Mouse (Mus musculus) frontal cortex, postnatal 14 days (tissue): ENCODE results near the gene Sp110.
A peak's percentile ranks its signal among the peaks of the same experiment; 100 is the strongest.
"Not testable (repeated sequence)": the region's sequence is repeated elsewhere in the genome, so short reads cannot be mapped to it uniquely, and the experiment has no call there.

Experiments
- DNase-seq, 2 experiments: peaks; one replicate each; pipeline ENCODE4 v3.0.0; 2022; ENCODE audit warnings: low spot score in 2 of 2

The Sp110 gene

DNA sequence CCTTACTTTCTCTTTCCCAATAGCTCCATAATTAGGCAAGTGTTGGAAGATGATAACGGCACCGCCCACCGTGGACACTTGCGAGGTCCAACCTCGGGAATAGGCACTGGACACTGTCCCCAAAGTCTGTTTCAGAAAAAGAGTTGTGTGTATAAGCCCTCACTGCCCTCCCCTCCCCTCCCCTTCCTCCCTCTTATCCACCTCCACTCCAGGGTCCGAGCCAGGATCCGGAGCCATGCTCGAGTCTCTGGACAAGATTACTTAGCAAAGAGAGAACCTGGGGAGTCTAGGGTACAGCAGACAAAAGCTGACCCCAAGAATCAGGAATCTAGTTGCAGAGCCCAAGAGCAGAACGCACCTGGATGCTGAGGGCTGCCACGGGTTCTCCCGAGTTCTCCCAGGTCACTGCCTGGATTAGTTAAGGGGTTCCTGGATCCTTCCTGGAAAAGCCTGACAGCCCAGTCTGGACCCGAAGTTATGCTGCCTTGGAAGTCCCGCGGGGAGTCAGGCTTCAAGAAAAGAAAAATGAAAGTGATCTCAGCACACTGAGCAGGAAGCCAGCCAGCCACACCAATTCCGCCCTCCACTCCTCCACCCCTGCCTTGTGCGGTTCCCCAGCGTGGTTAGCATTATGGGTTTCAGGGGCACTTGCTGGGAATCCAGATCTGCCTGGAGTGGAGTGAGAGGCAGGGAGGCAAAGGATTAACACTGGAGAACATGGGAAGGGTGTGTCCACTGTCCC is at the start of gene Sp110:
TSS of gene Sp110 (minus strand) at position 547 of the 742 bp plus-strand sequence.
- DNase-seq, result not testable (repeated sequence)

DNA sequence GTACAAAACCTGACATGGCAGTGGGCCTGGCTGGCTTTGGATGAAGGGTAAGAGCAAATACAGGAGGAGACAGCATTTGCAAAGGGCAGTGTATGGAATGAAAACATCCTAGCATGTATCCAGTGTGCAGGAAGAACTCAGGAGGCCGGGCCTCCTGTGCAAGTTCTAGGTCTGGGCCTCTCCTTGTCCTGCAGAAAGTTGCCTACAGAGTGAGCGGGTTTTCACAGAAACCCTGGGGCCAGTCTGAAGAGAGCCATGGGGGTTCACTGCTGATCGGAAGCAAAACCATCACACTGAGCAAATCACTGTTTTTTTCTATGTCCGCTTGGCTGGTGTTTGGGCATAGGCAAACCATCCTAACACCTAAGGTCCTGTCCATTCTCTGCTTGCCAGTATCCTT is 39.5 kb upstream of the Sp110 start:
- not testable (repeated sequence) for DNase-seq

GRCm38 (mm10) chr1:85636936-85637335 is 38.3 kb upstream of the Sp110 start:
- DNase-seq, result not testable (repeated sequence)

- DNase-seq, result not testable (repeated sequence)
Observed at GRCm38 (mm10) chr1:85618689-85619088, 20.1 kb upstream of the Sp110 start.

- not testable (repeated sequence) for DNase-seq
Observed at GRCm38 (mm10) chr1:85617161-85617560, 18.5 kb upstream of the Sp110 start.

DNA sequence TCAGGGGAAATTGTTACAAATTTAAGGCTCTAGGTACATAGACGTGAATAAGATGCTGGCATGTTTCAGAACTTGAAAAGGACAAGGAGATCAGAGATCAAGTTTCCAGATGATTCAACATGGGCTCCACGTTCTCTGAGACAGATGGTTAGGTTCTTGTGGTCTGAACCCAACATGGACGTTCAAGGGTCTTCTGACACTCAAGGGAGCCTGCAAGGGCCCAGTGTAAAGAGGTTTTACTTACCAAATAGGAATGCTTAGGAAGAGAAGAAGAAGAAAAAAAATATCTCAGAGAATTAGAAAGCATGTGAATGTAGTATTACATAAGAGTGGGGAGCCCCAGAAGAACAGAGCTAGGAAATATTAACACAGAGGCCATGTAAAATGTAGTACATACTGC is 17.2 kb upstream of the Sp110 start:
- not testable (repeated sequence) for DNase-seq

GRCm38 (mm10) chr1:85615096-85615495 is 16.5 kb upstream of the Sp110 start:
- DNase-seq, result not testable (repeated sequence)

- not testable (repeated sequence) for DNase-seq
Observed at GRCm38 (mm10) chr1:85610581-85610980, 12.0 kb upstream of the Sp110 start.

- not testable (repeated sequence) for DNase-seq
Observed at GRCm38 (mm10) chr1:85608361-85608760, 9.7 kb upstream of the Sp110 start.

- not testable (repeated sequence) for DNase-seq
Observed at GRCm38 (mm10) chr1:85604341-85604740, 5.7 kb upstream of the Sp110 start.

DNA sequence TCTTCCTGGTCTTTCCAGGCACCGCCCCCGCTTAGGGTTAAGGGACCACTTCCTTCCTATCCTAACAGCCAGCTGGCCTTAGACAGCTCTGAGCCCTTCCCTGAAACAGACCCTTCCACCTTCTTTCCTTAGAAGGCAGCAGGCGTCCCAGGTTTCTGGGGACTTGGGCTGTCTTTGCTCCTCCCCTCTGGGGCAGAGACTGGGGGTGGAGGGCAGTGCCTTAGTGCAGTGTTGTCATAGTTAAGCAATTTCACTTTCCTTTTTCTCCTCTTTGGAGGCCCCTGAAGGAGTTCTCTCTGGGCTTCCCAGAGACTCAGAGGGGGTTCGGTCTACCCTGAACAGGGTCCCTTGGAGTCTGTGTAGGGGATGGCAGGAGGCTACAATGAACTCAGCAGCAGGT is 2.2 kb upstream of the Sp110 start:
- not testable (repeated sequence) for DNase-seq

- DNase-seq, result not testable (repeated sequence)
Observed at GRCm38 (mm10) chr1:85600078-85600477, 1.5 kb upstream of the Sp110 start, which contains the start of gene Sp140. Gene Sp140 (plus strand): TSS chr1:85600378.

- not testable (repeated sequence) for DNase-seq
Observed at GRCm38 (mm10) chr1:85592526-85592925, 6.1 kb downstream of the Sp110 start.

DNA sequence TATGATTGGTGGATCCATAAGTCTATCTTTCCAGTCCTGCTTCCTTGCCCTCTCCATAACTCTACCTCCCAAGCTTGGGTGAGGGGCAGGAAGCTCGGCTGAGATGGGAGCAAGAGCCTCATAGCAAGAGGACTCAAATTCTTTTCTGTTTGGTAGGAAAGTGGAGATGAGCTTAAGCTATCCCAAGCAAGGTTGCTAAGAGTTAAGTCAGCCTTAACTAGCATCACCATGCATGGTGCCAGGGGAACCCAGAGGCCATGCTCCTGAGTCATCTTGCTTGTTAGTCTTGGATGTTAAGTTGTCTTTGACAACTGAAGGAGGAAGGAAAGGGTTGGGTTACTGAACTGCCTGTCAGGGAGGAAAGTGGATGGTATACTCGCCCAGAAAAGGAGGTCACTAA is 9.9 kb downstream of the Sp110 start:
- DNase-seq, result not testable (repeated sequence)

DNA sequence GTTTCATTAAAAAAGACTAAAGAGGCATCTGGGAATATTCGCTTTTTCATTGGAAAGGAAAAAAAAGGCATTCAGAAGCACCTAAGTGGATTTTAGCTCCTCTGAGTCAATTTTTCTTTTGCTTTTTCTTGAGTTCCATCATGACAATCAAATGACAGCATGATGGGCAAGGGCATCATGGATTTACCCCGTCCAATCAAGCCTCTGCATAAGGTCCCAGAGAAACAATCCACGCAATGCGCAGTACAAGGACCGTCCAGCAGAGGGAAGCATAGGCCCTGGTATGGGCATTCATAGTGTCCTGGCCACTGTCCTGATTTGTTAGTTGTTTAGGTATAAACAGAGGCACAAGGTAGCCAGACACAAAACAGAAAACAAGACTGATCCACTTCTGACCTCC is 17.1 kb downstream of the Sp110 start:
- DNase-seq, result not testable (repeated sequence)

DNA sequence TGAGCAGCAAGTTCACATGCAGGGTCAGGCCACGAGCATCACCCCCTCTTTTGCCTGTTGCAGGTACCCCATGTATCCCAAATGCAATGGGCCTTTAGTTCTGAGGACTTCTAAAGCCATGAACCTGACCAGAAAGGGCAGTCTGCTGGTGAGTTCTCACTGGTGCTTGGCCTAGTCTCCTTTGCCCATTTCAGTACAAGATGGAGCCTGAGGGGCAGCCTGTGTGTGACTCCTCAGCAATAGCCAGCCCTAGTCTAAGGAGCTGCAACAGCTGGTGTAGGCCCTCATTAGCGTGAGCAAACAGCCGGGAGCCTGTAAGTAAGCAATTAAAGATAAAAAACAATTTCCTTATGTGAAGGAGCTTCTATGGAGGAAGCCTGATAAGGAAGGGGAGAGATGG is 18.0 kb downstream of the Sp110 start:
- not testable (repeated sequence) for DNase-seq

DNA sequence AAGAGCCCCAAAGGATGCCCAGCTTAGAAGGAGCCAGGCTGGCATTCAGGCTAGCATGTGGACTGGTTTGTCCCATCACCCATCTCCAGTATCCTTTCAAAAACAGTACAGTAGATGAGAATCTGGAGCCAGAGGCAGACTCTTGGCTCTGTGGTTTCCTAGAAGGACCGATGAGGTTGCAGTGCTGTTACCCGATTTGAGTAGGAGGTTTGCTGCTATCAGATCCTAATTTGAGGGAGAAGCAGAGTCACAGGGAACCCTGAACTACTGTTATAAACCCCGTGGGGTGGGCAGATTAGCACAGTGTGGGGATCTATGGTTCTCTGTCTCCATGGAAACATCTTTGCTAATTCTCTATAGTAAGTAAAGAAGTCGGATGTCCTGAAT is 18.5 kb downstream of the Sp110 start:
- DNase-seq, result not testable (repeated sequence)

- not testable (repeated sequence) for DNase-seq
Observed at GRCm38 (mm10) chr1:85579199-85580147, 19.1 kb downstream of the Sp110 start.

GRCm38 (mm10) chr1:85578372-85579010 is 20.1 kb downstream of the Sp110 start:
- DNase-seq, result not testable (repeated sequence)

DNA sequence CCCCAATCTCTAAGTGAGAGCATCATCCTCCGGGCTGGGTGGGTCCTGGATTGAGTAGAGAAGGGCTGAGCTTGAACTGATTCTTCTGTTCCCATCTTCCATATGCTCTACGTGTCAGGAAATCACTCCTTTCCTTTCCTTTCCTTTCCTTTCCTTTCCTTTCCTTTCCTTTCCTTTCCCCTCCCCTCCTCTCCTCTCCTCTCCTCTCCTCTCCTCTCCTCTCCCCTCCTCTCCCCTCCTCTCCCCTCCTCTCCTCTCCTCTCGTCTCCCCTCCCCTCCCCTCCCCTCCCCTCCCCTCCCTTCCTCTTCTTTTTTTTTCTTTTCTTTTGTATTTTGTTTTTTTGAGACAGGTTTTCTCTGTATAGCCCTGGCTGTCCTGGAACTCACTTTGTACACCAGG is 23.2 kb downstream of the Sp110 start, which contains the start of gene G530012D18Rik:
TSS of gene G530012D18Rik (plus strand) at position 301 of the 400 bp plus-strand sequence.
- DNase-seq, result not testable (repeated sequence)

DNA sequence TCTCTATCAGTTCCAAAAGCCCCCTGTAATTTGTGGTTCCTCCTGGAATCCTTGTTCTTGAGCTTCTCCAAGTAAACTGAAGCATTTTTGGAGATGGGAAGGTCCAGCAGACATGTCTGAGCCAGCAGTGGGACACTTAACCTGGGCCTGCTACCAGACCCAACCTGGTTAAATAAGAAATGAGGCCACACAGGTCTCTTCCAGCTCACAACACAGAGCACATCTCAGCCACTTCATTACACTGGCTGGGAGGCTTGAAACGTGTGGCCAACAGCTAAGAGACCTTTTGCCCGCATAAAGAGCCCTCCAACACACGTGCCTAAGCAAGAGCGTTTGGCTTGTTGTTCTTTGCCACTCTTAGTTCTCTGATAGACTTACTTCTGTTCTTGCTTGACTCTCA is 25.1 kb downstream of the Sp110 start:
- not testable (repeated sequence) for DNase-seq

DNA sequence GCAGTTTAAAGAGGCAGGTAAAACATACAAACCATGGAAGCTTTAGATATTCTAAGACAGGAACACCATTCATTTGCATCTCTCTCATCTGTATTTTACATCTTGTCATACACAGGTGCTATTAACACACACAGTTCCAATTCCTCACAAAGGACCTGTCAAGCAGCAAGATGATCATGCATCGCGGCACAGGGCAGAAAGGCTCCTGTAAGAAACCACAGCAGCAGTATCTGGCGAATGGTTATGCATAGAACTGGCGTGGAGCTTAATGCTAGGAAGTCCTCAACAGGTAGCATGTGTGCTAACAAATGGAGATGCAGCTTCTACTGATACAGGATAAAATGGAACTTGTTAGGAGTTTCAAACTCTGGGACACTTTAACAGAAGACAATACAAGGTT is 43.4 kb downstream of the Sp110 start:
- peak; percentile 4 to 14 for DNase-seq
